Mouse (Mus musculus): ENCODE data around the gene Lcn4.

GRCm38 (mm10) chr2:26627921-26628739, 43.0 kb downstream of the Lcn4 start, which contains the start of gene Fam69b:
- TF ChIP-seq CTCF (conservative IDR thresholded peaks at IDR 0.05; ENCODE audit: low read length) (no peak), NANOG (IDR thresholded peaks at IDR 0.05; ENCODE audit: borderline replicate concordance, low read length) (no peak)
